Mouse (Mus musculus): ENCODE data around the gene Ripor1. TPM values are rescaled to one million over a fixed set of nuclear protein-coding genes. Genes with fewer than 3 reads are reported as not detected.

Gene Ripor1
- polyA plus RNA-seq, 1 experiment: 26.5 TPM

- TF ChIP-seq EP300 (IDR thresholded peaks at IDR 0.05; ENCODE audit: insufficient read depth, low read depth, low read length) (no peak), CTCF (IDR thresholded peaks at IDR 0.05; ENCODE audit: low read depth, low read length) (no peak), POLR2A (IDR thresholded peaks at IDR 0.05; ENCODE audit: insufficient read depth, low read length) (no peak)
- Histone ChIP-seq H3K9me3 (replicated peaks; ENCODE audit: control insufficient read depth, insufficient read depth, low read length, poor library complexity, severe bottlenecking) (no peaks in the 10 kb centered on the region), H3K4me3 (ENCODE audit: low read depth, low read length) (no peak overlapping the region), H3K4me1 (ENCODE audit: control insufficient read depth, insufficient read depth, low read length) (peaks cover 4% of the 10 kb centered on the region), H3K27me3 (ENCODE audit: control insufficient read depth, insufficient read depth, low read length, poor library complexity, severe bottlenecking) (peaks cover 3% of the 10 kb centered on the region; the same call in 1 of the 2 replicates), H3K27ac (ENCODE audit: insufficient read depth, low read length) (no peak overlapping the region), H3K9ac (ENCODE audit: low read depth, poor library complexity, severe bottlenecking) (no peak overlapping the region), H3K36me3 (ENCODE audit: control insufficient read depth, insufficient read depth, low read length, poor library complexity, severe bottlenecking) (peaks cover 5% of the 10 kb centered on the region; the same call in 1 of the 2 replicates)
Measured at GRCm38 (mm10) chr8:105611836-105612235, 6.8 kb downstream of the Ripor1 start.

DNA sequence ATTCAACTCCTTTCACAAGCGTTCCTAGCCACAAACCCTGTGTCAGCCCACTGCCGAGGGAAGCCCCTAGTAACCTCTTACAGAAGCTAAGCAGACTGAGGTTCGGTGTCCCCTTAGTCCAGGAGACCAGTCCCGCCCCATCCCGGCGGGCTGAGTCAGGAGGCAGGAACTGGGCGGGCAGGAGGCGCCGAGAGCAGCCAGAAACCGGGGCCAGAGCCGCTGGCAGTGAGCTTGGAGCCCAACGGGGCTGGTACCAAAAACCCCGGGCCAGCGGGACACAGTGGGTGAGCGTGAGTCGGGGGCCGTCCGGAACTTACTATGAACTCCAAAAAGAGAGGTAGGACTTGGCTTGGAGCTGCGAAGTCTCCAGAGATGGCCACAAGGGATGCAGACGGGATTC is 8.0 kb downstream of the Ripor1 start:
- H3K36me3 ChIP-seq (ENCODE audit: control insufficient read depth, insufficient read depth, low read length, poor library complexity, severe bottlenecking): peaks cover 5% of the 10 kb centered on the region; the same call in 1 of the 2 replicates
- H3K9ac ChIP-seq (ENCODE audit: low read depth, poor library complexity, severe bottlenecking): 0 out of 2 replicates have a peak overlapping the region, but pooled peaks have one; percentile 4
- no peak for TF ChIP-seq CTCF (IDR thresholded peaks at IDR 0.05; ENCODE audit: low read depth, low read length)
- TF ChIP-seq EP300 (IDR thresholded peaks at IDR 0.05; ENCODE audit: insufficient read depth, low read depth, low read length): no peak
- no peak for TF ChIP-seq POLR2A (IDR thresholded peaks at IDR 0.05; ENCODE audit: insufficient read depth, low read length)
- no peaks in the 10 kb centered on the region for H3K9me3 ChIP-seq (replicated peaks; ENCODE audit: control insufficient read depth, insufficient read depth, low read length, poor library complexity, severe bottlenecking)
- no peak overlapping the region for H3K4me3 ChIP-seq (ENCODE audit: low read depth, low read length)
- no peak overlapping the region for H3K27ac ChIP-seq (ENCODE audit: insufficient read depth, low read length)
- H3K4me1 ChIP-seq (ENCODE audit: control insufficient read depth, insufficient read depth, low read length): no peaks in the 10 kb centered on the region
- peaks cover 3% of the 10 kb centered on the region; the same call in 1 of the 2 replicates for H3K27me3 ChIP-seq (ENCODE audit: control insufficient read depth, insufficient read depth, low read length, poor library complexity, severe bottlenecking)

- H3K36me3 ChIP-seq (ENCODE audit: control insufficient read depth, insufficient read depth, low read length, poor library complexity, severe bottlenecking): peaks cover 5% of the 10 kb centered on the region; the same call in 1 of the 2 replicates
- no peaks in the 10 kb centered on the region for H3K4me1 ChIP-seq (ENCODE audit: control insufficient read depth, insufficient read depth, low read length)
- peak overlapping the region; percentile 63 for H3K4me3 ChIP-seq (ENCODE audit: low read depth, low read length)
- H3K9ac ChIP-seq (ENCODE audit: low read depth, poor library complexity, severe bottlenecking): peak overlapping the region; percentile 62
- H3K27ac ChIP-seq (ENCODE audit: insufficient read depth, low read length): no peak overlapping the region
- TF ChIP-seq EP300 (IDR thresholded peaks at IDR 0.05; ENCODE audit: insufficient read depth, low read depth, low read length): no peak
- TF ChIP-seq CTCF (IDR thresholded peaks at IDR 0.05; ENCODE audit: low read depth, low read length): no peak
- TF ChIP-seq POLR2A (IDR thresholded peaks at IDR 0.05; ENCODE audit: insufficient read depth, low read length): no peak
- peaks cover 3% of the 10 kb centered on the region; the same call in 1 of the 2 replicates for H3K27me3 ChIP-seq (ENCODE audit: control insufficient read depth, insufficient read depth, low read length, poor library complexity, severe bottlenecking)
- no peaks in the 10 kb centered on the region for H3K9me3 ChIP-seq (replicated peaks; ENCODE audit: control insufficient read depth, insufficient read depth, low read length, poor library complexity, severe bottlenecking)
Measured at GRCm38 (mm10) chr8:105613830-105614511, 8.9 kb downstream of the Ripor1 start.

DNA sequence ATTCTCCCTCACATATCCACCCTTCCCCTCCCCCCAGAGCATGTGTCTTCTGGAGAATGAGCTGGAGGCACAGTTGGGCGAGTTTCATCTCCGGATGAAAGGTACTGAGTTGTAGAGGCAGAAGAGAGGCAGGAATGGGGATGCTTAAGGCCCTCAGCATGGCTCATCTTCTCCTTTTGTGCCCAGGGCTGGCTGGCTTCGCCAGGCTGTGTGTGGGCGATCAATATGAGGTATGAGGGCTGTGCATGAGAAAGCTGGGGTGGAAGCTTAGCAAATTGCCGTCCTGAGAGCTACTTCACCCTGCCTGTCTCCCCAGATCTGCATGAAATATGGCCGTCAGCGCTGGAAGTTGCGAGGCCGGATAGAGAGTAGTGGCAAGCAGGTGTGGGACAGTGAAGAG is 10.9 kb downstream of the Ripor1 start:
- H3K27ac ChIP-seq (ENCODE audit: insufficient read depth, low read length): no peak overlapping the region
- no peaks in the 10 kb centered on the region for H3K9me3 ChIP-seq (replicated peaks; ENCODE audit: control insufficient read depth, insufficient read depth, low read length, poor library complexity, severe bottlenecking)
- H3K4me3 ChIP-seq (ENCODE audit: low read depth, low read length): no peak overlapping the region
- peaks cover 5% of the 10 kb centered on the region; the same call in 1 of the 2 replicates for H3K36me3 ChIP-seq (ENCODE audit: control insufficient read depth, insufficient read depth, low read length, poor library complexity, severe bottlenecking)
- TF ChIP-seq POLR2A (IDR thresholded peaks at IDR 0.05; ENCODE audit: insufficient read depth, low read length): no peak
- no peak for TF ChIP-seq CTCF (IDR thresholded peaks at IDR 0.05; ENCODE audit: low read depth, low read length)
- TF ChIP-seq EP300 (IDR thresholded peaks at IDR 0.05; ENCODE audit: insufficient read depth, low read depth, low read length): no peak
- H3K4me1 ChIP-seq (ENCODE audit: control insufficient read depth, insufficient read depth, low read length): no peaks in the 10 kb centered on the region
- no peak overlapping the region for H3K9ac ChIP-seq (ENCODE audit: low read depth, poor library complexity, severe bottlenecking)
- peaks cover 3% of the 10 kb centered on the region; the same call in 1 of the 2 replicates for H3K27me3 ChIP-seq (ENCODE audit: control insufficient read depth, insufficient read depth, low read length, poor library complexity, severe bottlenecking)

- no peak for TF ChIP-seq EP300 (IDR thresholded peaks at IDR 0.05; ENCODE audit: insufficient read depth, low read depth, low read length)
- TF ChIP-seq POLR2A (IDR thresholded peaks at IDR 0.05; ENCODE audit: insufficient read depth, low read length): no peak
- no peak for TF ChIP-seq CTCF (IDR thresholded peaks at IDR 0.05; ENCODE audit: low read depth, low read length)
- H3K36me3 ChIP-seq (ENCODE audit: control insufficient read depth, insufficient read depth, low read length, poor library complexity, severe bottlenecking): peaks cover 5% of the 10 kb centered on the region; the same call in 1 of the 2 replicates
Measured at GRCm38 (mm10) chr8:105617451-105618278, 12.6 kb downstream of the Ripor1 start.

More at GRCm38 (mm10) chr8:105617451-105618278, 12.6 kb downstream of the Ripor1 start:
- Histone ChIP-seq H3K27me3 (ENCODE audit: control insufficient read depth, insufficient read depth, low read length, poor library complexity, severe bottlenecking) (no peaks in the 10 kb centered on the region), H3K9ac (ENCODE audit: low read depth, poor library complexity, severe bottlenecking) (no peak overlapping the region), H3K9me3 (replicated peaks; ENCODE audit: control insufficient read depth, insufficient read depth, low read length, poor library complexity, severe bottlenecking) (no peaks in the 10 kb centered on the region), H3K4me1 (ENCODE audit: control insufficient read depth, insufficient read depth, low read length) (no peaks in the 10 kb centered on the region), H3K4me3 (ENCODE audit: low read depth, low read length) (no peak overlapping the region), H3K27ac (ENCODE audit: insufficient read depth, low read length) (no peak overlapping the region)
